Mouse (Mus musculus) megakaryocyte progenitor cell, adult 5-6 weeks (primary cell): ENCODE results near the gene Itpr2. TPM values are rescaled to one million over a fixed set of nuclear protein-coding genes. Genes with fewer than 3 reads are reported as not detected.

Source experiments
- ATAC-seq: replicated peaks from 2 replicates; pipeline ENCODE4 v1.8.0; 2016; ENCODE audit warnings: mild to moderate bottlenecking, moderate TSS enrichment, inconsistent platforms; ENCODE audit not compliant: poor library complexity
- total RNA-seq, 2 experiments: library from RNA; stranded (forward) in 1 of 2; stranded (reverse) in 1 of 2; fragments of 157-497, 149-512 nt in 1 of 2; fragments of 200-1000 nt in 1 of 2; gene quantifications; 2 replicates each; pipeline versions ENCODE4 v1.2.3 to v1.2.4; 2015 to 2017

The Itpr2 gene
- total RNA-seq, 2 experiments from 2014 or later: 6.9 to 13.3 TPM

DNA sequence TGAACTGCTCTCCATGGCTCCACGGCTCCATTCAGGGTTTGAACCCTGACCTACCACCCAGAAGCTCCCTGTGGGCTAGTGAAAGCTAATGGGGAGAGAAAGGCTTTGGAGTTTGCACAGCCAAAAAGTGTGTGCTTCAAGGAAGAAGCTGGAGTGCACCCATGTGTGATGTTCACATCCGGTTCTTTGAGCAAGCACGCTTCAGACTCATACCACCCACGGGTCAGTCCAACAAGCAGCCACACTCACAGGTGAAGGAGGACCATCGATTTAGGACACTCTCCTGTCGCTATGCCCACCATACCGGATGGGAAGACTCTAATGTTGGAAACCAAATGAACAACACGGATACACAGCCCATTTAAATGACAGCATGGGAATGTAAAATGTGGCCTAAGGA, 9.5 kb upstream of the Itpr2 start:
- ATAC-seq: no peak

DNA sequence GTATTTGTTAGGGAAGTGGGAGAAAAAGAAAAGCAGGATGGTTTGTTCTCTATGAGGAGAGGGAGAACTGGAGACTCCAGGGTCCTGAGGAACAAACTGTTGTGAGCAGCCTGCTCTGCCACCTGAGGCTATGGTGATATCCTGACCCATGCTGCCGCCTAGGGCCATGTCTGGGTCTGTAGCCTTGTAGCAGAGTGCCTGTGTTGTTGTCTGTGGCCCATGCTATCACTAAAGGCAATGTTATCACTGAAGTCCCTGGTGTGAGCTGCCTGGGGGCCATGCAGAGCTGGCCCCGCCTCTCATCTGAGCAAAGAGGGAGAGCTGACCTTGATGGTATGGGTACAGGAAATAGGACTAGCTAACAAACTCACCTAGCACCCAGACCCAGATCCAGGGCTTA, 7.9 kb upstream of the Itpr2 start:
- ATAC-seq: peak; percentile 74

DNA sequence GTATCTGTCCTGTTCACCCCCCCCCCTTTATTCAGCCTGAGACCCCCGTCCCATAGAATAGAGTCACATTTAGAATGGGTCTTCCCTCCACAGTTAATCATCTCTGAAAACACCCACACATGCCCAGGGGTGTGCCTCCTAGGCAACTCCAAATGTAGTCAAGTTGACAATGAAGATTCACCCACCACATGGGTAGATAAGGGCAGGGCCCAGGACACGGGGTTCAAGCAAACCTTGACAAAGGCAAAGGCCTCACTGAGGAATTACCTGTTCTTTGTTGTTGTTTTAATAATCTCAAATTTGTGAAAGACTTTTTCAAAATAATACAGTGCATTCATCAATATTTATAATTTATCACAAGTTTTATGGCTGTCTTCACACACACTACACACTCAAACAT, 2.4 kb upstream of the Itpr2 start:
- no peak for ATAC-seq

DNA sequence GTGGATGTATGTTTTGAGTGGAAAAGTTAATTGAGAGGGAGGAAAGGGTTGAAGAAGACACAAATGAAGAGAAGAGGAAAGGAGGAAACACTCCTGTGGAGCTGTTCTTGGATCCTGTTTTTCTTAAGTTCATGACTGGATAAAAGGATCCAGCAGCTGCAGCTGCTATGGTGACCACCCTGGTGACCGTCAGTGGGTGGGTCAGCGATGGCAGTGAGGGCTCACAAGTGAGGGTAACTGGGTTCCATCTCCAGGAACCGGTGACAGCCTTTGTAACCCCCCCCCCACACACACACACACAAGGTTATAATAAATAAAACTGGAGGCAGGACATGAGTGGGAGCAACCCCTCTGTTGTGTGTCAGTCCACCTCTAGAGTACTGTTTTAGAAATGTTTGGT, 833 bp upstream of the Itpr2 start:
- ATAC-seq: no peak

DNA sequence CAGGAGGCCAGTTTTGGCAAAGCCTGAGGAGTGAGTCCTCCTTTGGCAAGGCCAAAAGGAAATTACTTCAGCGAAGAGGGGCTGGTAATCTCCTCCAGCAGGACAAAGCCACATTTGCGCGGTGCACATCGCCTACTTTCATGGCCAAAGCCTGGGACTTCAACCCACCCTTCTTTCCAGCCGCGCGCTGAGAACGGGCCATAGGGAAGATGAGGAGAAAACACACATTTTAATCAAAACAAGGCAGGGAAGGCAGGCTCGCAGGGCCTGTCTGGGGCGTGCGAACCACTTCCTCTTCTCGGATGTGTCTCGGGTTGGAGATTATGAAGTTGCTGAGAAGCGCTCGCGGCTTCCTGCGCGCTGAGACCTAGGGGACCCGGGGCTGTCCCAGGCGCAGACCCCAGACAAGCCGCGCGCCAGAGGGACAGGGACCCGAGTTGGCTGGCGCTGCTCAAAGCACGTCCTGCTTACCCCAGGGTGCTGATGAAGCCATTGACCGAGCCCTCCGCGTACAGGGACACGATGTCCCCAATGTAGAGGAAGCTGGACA, 632 bp downstream of the Itpr2 start:
- ATAC-seq: peak; percentile 70

DNA sequence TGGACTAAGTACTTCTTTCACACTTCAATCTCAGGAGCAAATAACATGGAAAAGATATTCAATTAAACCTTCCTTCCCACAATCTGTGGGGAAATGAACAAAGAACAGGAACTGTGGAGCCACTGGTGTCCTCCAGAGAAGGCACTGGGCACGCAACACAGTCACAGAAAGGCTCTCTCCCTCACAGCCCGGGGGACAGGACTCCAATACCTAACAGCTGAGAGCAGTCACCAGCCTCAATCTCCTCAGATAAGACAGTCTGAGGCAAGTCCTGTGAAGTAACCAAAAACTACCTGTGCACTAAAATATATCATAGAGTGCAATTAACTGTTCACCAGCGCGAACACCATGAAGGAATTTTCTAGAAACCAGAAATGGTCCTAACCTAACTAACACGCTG, 1.3 kb downstream of the Itpr2 start:
- ATAC-seq: no peak

DNA sequence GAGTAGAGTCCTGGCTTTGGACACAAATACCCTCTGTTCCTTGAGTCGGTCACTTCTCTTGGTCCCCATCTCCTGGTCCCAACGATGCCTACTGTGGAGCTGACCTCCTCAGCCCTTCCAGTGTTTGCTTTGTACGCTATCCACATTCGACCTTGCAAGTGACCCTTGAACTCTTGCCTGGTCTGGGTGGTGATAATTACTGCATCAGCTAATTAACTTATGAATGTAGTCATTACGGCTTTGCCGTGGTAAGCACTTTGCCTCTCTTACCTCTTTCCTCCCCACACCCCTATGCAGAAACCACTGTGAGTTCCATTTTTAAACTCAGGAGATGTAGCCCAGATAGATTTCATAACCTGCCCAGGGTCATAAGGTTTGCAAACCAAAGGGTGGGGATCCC, 1.8 kb downstream of the Itpr2 start:
- ATAC-seq: no peak

DNA sequence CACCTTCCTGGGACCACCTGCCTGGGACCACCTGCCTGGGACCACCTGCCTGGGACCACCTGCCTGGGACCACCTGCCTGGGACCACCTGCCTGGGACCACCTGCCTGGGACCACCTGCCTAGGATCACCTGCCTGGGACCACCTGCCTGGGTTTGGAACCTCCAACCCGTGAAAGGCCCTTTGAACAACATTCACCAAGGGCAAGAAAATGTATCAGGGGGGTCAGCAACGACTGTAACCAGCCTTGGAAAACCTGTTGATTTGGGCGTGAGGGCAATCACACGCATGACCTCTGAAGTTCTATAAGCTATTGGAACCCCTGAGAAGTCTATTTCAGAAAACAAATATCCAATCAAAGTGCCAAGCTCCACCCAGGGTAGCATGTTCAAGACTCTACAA, 2.5 kb downstream of the Itpr2 start:
- no peak for ATAC-seq

DNA sequence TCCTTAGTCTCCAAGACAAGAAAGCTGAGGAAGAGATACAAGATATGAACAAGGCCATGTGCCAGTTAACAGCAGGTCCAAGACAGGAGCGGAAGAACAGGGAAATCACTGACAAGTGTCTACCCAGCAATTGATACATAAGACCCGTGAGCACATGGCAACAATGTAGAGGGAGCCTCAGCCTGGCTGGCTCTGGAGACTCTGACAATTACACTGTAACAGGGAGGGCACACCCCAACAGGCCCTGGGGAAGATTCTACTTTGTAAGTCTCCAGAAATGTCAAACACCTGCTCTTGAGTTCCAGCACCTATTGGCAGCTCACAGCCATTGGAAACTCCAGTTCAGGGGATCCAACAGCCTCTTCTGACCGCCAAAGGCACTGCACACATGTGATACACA, 3.6 kb downstream of the Itpr2 start:
- ATAC-seq: no peak

DNA sequence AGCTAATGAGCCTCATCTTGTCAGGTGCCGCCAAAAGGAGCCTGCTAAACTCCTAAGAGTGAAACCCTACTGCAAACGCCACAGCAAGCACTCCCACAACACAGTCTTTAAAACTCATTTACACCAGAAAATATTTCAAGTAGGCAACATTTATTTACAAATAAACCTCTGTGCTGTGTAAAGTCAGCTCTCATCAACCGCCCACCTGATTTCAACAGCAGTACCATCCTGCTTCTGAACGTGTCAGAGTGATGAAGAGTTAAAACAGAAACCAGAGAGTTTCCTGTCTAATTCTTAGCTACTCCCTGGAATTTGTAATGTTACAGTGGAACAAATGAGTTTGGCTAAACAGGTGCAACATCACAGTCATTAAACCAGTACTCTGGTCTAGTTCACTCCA, 4.2 kb downstream of the Itpr2 start:
- no peak for ATAC-seq

DNA sequence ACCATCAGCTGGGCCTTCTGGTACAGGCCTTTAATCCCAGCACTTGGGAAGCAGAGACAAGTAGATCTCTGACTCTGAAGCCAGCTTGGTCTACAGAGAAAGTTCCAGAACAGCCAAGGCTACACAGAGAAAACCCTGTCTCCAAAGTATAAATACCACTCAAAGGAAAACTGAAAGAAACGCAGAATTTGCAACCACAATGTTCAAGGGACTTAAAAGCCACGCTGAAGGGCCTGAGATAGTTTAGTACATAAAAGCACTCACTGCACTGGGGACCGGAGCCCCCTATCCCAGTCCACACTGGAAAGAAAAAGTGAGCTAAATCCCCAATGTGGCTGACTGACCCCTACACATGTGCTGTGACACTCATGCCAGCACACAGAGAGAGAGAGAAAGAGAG, 4.6 kb downstream of the Itpr2 start:
- no peak for ATAC-seq

DNA sequence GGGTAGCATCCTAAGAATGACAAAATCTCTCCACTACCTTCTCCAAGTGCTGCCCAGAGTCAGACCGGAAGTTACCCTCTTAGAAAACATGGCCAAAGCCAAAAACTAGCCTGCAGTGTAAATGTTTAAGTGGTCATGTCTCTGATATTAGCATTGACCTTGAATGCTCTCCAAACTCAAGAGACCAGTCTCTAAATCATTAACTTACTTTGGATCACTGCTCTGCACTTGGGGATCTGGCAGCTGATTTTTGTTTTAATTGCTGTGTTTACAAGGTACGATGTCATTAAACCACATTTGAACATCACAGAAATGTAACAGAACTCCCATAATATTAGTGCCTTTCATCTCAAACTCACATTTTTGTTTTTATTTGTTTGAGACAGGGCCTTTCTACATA, 10.3 kb downstream of the Itpr2 start:
- ATAC-seq: no peak

DNA sequence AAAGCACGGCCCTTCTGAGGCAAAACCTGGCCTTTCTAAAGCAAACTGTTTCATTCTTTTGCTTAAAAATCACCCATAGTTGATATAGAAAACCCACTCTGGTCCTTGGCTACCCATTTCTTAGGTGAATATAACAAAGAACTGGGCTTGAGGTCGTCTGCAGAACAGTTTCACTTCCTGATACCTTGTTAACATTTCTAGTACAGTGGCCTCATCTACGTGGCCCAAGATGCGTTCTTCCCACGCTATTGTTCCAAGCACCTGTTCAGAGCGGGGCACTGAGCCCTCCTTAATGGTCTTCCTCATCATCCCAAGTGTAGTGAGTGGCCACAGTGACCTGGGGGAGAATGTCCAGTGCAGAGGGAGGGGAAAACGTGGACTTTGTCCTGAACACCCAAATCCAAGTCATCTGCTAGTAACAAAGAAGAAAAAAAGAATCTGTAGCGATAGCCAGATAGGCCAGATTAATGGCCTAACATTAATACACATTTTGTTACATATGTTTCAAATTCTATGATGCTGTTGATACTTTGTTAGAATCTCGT, 11.5 kb downstream of the Itpr2 start:
- no peak for ATAC-seq

DNA sequence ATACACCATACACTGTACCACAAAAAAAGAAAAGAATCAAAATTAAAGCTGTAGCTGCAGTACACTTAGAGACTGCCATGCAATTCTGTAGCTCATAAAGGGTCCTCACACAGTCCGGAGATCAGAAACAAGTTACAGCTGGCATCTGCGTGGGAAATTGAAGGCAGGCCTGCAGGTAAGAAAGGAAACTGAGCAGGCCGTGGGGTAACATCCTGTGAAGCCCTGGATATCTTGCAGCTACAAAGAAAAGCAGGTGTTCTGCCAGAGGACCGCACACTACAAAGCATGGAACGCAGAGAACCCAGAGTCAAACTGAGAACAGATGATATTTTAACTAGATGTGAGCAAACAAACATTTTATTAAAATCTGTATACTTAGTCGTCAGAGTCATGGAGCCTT, 12.2 kb downstream of the Itpr2 start:
- no peak for ATAC-seq

DNA sequence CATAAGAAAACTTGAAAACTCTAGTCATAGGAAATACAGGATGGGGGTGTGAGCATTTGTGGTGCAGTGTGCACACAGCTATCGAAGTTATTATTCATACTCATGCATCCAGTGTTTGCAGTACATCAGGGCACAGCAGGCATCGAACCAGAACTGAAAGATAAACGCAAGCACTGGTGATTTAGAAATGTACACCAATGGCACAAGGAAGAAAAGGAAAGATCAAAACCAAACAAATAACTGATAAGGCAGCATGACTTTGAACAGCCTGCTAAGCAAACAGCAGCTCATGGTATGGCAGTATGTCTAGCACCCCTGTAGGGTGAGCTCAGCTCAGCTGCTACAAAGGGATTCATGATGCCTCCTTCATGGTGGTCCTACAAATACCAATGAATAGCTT, 13.3 kb downstream of the Itpr2 start:
- peak; percentile 23; the same call in 1 of the 2 replicates for ATAC-seq

DNA sequence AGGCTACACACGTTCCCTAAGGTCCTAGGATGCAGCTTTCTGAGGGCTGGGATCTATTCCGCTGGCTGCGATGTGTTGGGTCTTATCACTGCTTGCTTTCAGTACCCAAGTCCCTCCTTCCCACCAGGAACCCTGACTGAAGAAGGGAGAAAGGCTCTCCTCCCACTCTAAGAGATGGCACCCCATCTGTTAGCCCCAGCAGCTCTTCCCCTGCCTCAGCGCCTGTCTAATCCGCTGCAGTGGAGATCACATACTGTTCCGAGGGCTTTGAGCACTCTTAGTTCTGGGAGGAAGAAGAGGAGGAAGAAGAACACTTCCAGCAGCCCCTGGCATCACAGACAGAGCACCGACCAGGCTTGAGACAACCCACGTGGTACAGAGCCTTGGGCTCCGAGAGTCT, 14.9 kb downstream of the Itpr2 start:
- ATAC-seq: no peak

DNA sequence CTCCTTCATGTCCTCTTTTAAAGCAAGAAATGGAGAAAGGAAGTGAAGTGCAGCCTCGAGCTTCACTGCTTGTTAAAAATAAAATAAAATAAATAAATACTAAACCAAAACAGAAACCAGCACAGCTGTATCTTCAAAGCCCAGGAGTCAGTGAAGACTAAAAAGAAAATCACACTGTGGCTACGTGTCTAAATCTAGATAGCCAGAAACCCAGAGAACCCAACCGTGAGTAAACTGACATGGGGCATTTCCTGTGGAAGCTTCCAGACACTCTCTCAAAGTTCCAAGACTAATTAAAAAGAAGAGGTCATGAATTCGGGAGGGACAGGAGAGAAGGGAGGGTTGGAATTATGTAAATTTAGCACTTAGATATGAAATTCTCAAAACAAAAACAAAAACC, 15.9 kb downstream of the Itpr2 start:
- no peak for ATAC-seq

DNA sequence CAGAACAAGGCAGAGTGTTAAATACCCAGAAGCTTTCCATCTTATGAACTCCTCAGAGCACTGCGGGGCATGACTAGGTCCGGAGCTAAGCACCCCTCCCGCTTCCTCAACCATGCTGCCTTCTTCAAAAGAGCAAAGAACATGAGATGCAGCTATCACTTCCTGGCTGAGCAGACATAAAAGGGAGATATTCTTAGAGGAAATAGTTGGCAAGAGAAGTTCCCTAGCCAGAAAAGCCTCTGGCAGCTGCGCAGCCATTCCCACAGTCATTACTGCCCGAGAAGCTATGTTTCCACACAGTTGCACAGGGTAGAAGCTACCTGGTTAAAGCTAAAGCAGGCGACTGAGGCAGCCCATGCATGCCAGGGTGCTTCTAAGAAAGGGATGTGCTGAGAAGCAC, 20.6 kb downstream of the Itpr2 start:
- ATAC-seq: no peak; the same call in 1 of the 2 replicates

DNA sequence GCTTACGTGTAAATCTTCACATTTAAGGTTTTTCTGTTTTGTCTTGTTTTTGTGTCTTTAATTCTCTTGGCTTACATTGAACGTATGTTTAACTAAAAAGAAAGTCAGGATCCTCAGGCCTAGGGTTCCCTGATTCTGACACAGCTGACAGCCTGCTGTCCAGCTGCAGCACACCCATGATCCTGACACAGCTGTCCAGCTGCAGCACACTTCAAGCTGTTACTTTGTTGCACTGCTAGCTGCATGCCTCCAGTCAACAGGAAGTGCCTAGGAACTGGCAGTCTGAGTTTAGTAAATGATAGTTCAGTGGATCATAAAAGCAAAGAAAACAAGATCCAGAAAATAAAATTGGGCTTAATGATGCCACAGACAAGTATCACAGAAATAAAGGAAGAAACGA, 21.1 kb downstream of the Itpr2 start:
- ATAC-seq: no peak

DNA sequence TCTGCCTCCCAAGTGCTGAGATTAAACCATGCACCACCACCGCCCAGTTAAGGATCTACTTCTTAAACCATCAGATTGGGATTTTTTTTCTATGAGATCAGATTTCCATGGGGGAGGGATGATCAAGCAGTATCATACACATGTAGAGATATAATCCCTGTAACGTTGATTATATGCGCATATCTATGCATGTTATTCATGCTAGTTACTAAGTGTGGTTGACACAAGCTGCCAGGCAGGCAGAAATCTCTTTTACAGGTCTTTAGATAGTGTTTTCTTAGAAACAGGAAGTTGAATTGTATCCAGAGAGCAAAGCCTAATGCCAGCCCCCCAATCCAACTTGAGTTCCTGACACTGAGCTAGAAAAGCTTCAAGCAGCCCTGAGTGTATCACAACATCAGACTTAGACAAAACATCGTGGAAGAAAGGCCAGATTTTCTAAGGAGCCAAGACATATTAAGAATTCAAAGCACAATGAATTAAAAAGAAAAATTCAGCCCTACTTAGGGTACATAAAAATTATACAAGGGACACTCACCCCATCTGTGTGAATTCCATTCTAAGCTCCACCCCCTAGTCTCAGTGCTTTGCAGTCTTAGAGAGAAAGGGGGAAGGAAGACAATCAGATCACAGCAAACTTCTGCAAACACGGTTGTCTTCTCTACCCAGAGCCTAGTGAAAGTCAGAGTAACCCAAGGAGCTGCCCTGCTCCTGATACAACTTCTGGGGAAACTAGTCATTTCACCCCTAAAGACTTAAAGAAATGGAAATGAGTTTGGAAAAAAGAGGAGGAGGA, 22.9 kb downstream of the Itpr2 start:
- no peak; the same call in 1 of the 2 replicates for ATAC-seq

DNA sequence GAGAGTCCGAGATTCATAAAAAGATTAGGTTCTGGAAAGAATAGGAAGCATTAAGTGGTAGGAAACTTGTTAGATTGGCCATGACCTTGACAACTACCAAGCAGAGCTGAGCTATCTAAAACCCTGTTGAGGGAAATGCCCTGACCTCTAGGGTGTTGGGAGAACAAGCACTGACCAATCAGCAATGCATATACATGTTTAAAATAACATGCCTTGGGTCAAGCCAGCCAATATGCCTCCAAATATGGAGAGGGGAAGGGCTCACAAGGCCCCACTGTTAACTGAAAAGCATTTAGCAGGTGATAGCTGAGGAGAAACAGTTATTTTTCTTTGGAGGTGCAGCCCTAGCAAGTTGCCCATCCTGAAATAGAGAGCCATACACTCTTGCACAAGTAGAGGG, 25.2 kb downstream of the Itpr2 start:
- no peak for ATAC-seq

DNA sequence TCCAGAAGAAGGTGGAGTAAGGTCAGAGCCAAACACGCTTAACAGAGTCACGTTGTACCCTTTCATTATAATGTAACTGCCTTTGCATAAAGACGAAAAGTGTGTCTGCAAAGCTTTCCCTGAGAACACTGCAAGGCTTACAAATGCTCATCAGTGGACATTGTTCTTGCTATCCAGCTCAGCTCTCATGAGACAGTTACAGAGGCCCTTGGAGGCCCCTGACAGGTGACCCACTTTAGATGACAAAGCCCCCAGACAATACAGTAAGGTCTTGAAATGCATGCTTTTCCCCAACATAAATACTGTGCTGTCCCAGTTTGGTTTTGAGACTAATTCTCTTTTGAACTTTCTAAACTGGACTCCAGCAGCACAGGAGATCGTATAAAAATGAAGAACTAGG, 27.9 kb downstream of the Itpr2 start:
- ATAC-seq: no peak
